In genomic region chr9:122429058-122429649, GRCm38 (mm10) we compare ENCODE assay signal across 22 mouse cellular contexts.
DNase-seq lines count a peak whose midpoint lies in the region; ATAC-seq lines count a peak whose summit lies in the region.
"Had no signal": no experiment of that assay in that cellular context is flagged by ENCODE, and none has a peak within 500 bp of the region (broad histone marks: within the 10 kb centered on the region; RNA-seq: fewer than 3 reads in every experiment).

No protein-coding gene starts in this region.

- H3K4me1 ChIP-seq in embryonic facial prominence, embryonic 11.5 days (ENCODE audit: control insufficient read depth, insufficient read depth, low read length), result no peaks in the 10 kb centered on the region
- peaks cover 10% of the 10 kb centered on the region for H3K4me1 ChIP-seq in embryonic facial prominence, embryonic 10.5 days
- H3K4me1 ChIP-seq in kidney, embryonic 16.5 days (ENCODE audit: insufficient read depth, low read length), result no peaks in the 10 kb centered on the region
- H3K4me1 ChIP-seq: heart, embryonic 13.5 days; hindbrain, embryonic 13.5 days; neural tube, embryonic 12.5 days; stomach, embryonic 15.5 days had no signal

- no peak overlapping the region for H3K4me2 ChIP-seq in embryonic facial prominence, embryonic 11.5 days (ENCODE audit: low read depth, low read length)
- no peak overlapping the region for H3K4me2 ChIP-seq in kidney, embryonic 16.5 days (replicated peaks; ENCODE audit: low read depth, low read length)
- H3K4me2 ChIP-seq: heart, embryonic 13.5 days; hindbrain, embryonic 13.5 days; neural tube, embryonic 12.5 days; stomach, embryonic 15.5 days had no signal

- H3K27me3 ChIP-seq in embryonic facial prominence, embryonic 11.5 days (ENCODE audit: control insufficient read depth, insufficient read depth, low read length), result no peaks in the 10 kb centered on the region
- no peaks in the 10 kb centered on the region for H3K27me3 ChIP-seq in embryonic facial prominence, embryonic 10.5 days (replicated peaks; ENCODE audit: low read depth, poor library complexity, severe bottlenecking)
- no peaks in the 10 kb centered on the region for H3K27me3 ChIP-seq in kidney, embryonic 16.5 days (ENCODE audit: insufficient read depth, low read length)
- H3K27me3 ChIP-seq: neural tube, embryonic 12.5 days; stomach, embryonic 15.5 days had no signal

- no peak overlapping the region for H3K9ac ChIP-seq in embryonic facial prominence, embryonic 11.5 days (replicated peaks; ENCODE audit: low read length)
- H3K9ac ChIP-seq in kidney, embryonic 16.5 days (replicated peaks; ENCODE audit: low read length), result no peak overlapping the region
- H3K9ac ChIP-seq: heart, embryonic 13.5 days; hindbrain, embryonic 13.5 days; neural tube, embryonic 12.5 days; stomach, embryonic 15.5 days had no signal

- no peaks in the 10 kb centered on the region for H3K36me3 ChIP-seq in embryonic facial prominence, embryonic 11.5 days (replicated peaks; ENCODE audit: control insufficient read depth, insufficient read depth, low read depth, low read length)
- H3K36me3 ChIP-seq in embryonic facial prominence, embryonic 10.5 days (replicated peaks), result no peaks in the 10 kb centered on the region
- no peaks in the 10 kb centered on the region for H3K36me3 ChIP-seq in kidney, embryonic 16.5 days (ENCODE audit: insufficient read depth, low read length)
- H3K36me3 ChIP-seq: heart, embryonic 13.5 days; hindbrain, embryonic 13.5 days; neural tube, embryonic 12.5 days; stomach, embryonic 15.5 days had no signal

- ATAC-seq in embryonic facial prominence, embryonic 11.5 days (replicated peaks; ENCODE audit: insufficient number of reproducible peaks, low FRiP score, low TSS enrichment, low read depth), result 0 out of 2 replicates have a peak, but pooled peaks have one; percentile 30
- ATAC-seq in kidney, embryonic 16.5 days (ENCODE audit: low FRiP score, low TSS enrichment), result no peak
- ATAC-seq: forebrain, embryonic 14.5 days had no signal

- H3K4me3 ChIP-seq in embryonic facial prominence, embryonic 11.5 days (ENCODE audit: low read depth, low read length), result no peak overlapping the region
- no peak overlapping the region for H3K4me3 ChIP-seq in embryonic facial prominence, embryonic 10.5 days
- H3K4me3 ChIP-seq in kidney, embryonic 16.5 days (ENCODE audit: low read length), result no peak overlapping the region
- H3K4me3 ChIP-seq: heart, embryonic 13.5 days; hindbrain, embryonic 13.5 days; neural tube, embryonic 12.5 days; stomach, embryonic 15.5 days had no signal

- H3K9me3 ChIP-seq in embryonic facial prominence, embryonic 11.5 days (replicated peaks; ENCODE audit: control insufficient read depth, low read length), result no peaks in the 10 kb centered on the region
- no peaks in the 10 kb centered on the region for H3K9me3 ChIP-seq in embryonic facial prominence, embryonic 10.5 days
- no peaks in the 10 kb centered on the region for H3K9me3 ChIP-seq in kidney, embryonic 16.5 days (ENCODE audit: low read length)
- H3K9me3 ChIP-seq: heart, embryonic 13.5 days; hindbrain, embryonic 13.5 days; neural tube, embryonic 12.5 days; stomach, embryonic 15.5 days had no signal

- WGBS in embryonic facial prominence, embryonic 11.5 days, result 82% methylated on average over 12 of the region's 12 CpGs
- WGBS in embryonic facial prominence, embryonic 10.5 days, result 85% methylated on average over 12 of the region's 12 CpGs
- WGBS in kidney, embryonic 16.5 days, result 65% methylated on average over 12 of the region's 12 CpGs

- no peak for DNase-seq in embryonic facial prominence, embryonic 11.5 days (ENCODE audit: low spot score)
- no peak for DNase-seq in embryonic facial prominence, embryonic 10.5 days (ENCODE audit: low spot score)
- peak; percentile 8 for DNase-seq in kidney, postnatal 14 days
- peak; percentile 89 for DNase-seq in MN1 (ENCODE audit: low spot score)
- DNase-seq in fibroblast of lung, adult 2 months (ENCODE audit: low read depth), result peak; percentile 45
- DNase-seq in cerebellum, postnatal 10 days, result no peak
- DNase-seq in cerebellum, postnatal 25 days, result no peak
- DNase-seq: cerebellum, adult 8-10 months; heart, adult 18-20 months; heart, postnatal 14 days; layer of hippocampus, adult 9-11 months; lung, postnatal 4 days; midbrain, embryonic 14.5 days; right cerebral cortex, adult 18-20 months; right cerebral cortex, postnatal 4 days; thymus, postnatal 25 days had no signal

- no peak overlapping the region for H3K27ac ChIP-seq in embryonic facial prominence, embryonic 11.5 days (replicated peaks; ENCODE audit: low read depth, low read length)
- no peak overlapping the region for H3K27ac ChIP-seq in embryonic facial prominence, embryonic 10.5 days (replicated peaks)
- no peak overlapping the region for H3K27ac ChIP-seq in kidney, embryonic 16.5 days (ENCODE audit: low read length)
- H3K27ac ChIP-seq: heart, embryonic 13.5 days; hindbrain, embryonic 13.5 days; neural tube, embryonic 12.5 days; stomach, embryonic 15.5 days had no signal

Comparison
In these comparisons a context has a peak if more than half of its experiments do, and no peak if none do; other contexts are left out.
1. DNase-seq: peak in kidney, postnatal 14 days (single experiment), MN1 (single experiment) and fibroblast of lung, adult 2 months (single experiment); none in embryonic facial prominence, embryonic 11.5 days (single experiment), embryonic facial prominence, embryonic 10.5 days (single experiment), cerebellum, postnatal 10 days (0 of 2) and cerebellum, postnatal 25 days (0 of 2).